ENCODE assay signal across 9 mouse cellular contexts in genomic region chr5:91270747-91271146, GRCm38 (mm10).
DNase-seq lines count a peak whose midpoint lies in the region; ATAC-seq and TF ChIP-seq lines count a peak whose summit lies in the region.
"Had no signal": no experiment of that assay in that cellular context is flagged by ENCODE, and none has a peak within 500 bp of the region (broad histone marks: within the 10 kb centered on the region; RNA-seq: fewer than 3 reads in every experiment).

No protein-coding gene starts in this region.

- no peaks in the 10 kb centered on the region for H3K9me3 ChIP-seq in kidney, postnatal 0 days (replicated peaks; ENCODE audit: low read length)
- no peaks in the 10 kb centered on the region for H3K9me3 ChIP-seq in E14TG2a.4 (ENCODE audit: low read length)

- no peaks in the 10 kb centered on the region for H3K36me3 ChIP-seq in kidney, postnatal 0 days (ENCODE audit: insufficient read depth, low read length)
- H3K36me3 ChIP-seq in E14TG2a.4 (ENCODE audit: insufficient read depth, low read length) = no peaks in the 10 kb centered on the region

- H3K9ac ChIP-seq in kidney, postnatal 0 days (ENCODE audit: low read depth, low read length) = no peak overlapping the region

- WGBS in kidney, postnatal 0 days = 82% methylated on average over 1 of the region's 1 CpGs

- no peak for ATAC-seq in kidney, postnatal 0 days (replicated peaks; ENCODE audit: low FRiP score, low read depth)
- ATAC-seq: midbrain, embryonic 16.5 days had no signal

- no peaks in the 10 kb centered on the region for H3K4me1 ChIP-seq in kidney, postnatal 0 days (replicated peaks; ENCODE audit: insufficient read depth, low read length)
- no peaks in the 10 kb centered on the region for H3K4me1 ChIP-seq in E14TG2a.4 (replicated peaks; ENCODE audit: low read depth, low read length)

- no peak overlapping the region for H3K4me2 ChIP-seq in kidney, postnatal 0 days (ENCODE audit: low read length)

- no peak for DNase-seq in kidney, postnatal 0 days (ENCODE audit: low spot score)
- DNase-seq in kidney, adult 11 months = no peak
- DNase-seq in A20 (ENCODE audit: low read depth, low spot score) = peak; percentile 6
- DNase-seq in embryo, embryonic 11 days = peak; percentile 4
- DNase-seq in adrenal gland, adult 2 months = no peak
- DNase-seq in right cerebral cortex, postnatal 25 days = no peak
- DNase-seq in right cerebral cortex, postnatal 36 days (ENCODE audit: low spot score in 2 of 2) = no peak

- peak; percentile 36; the same call in 1 of the 2 replicates for TF ChIP-seq CTCF in kidney, postnatal 0 days (IDR thresholded peaks at IDR 0.05; ENCODE audit: low read depth)
- TF ChIP-seq CTCF in E14TG2a.4 (conservative IDR thresholded peaks at IDR 0.05; ENCODE audit: low read length) = 0 out of 2 replicates have a peak, but pooled peaks have one; percentile 16

- no peak overlapping the region for H3K27ac ChIP-seq in kidney, postnatal 0 days

- H3K27me3 ChIP-seq in kidney, postnatal 0 days (ENCODE audit: insufficient read depth, low read length) = no peaks in the 10 kb centered on the region
- H3K27me3 ChIP-seq in E14TG2a.4 (ENCODE audit: insufficient read depth, low read length) = no peaks in the 10 kb centered on the region

- no peak overlapping the region for H3K4me3 ChIP-seq in kidney, postnatal 0 days (replicated peaks; ENCODE audit: low read depth, low read length)
- H3K4me3 ChIP-seq in E14TG2a.4 (replicated peaks; ENCODE audit: low read length) = no peak overlapping the region

Comparison
In these comparisons a context has a peak if more than half of its experiments do, and no peak if none do; other contexts are left out.
1. DNase-seq: peak in A20 (single experiment) and embryo, embryonic 11 days (single experiment); none in kidney, postnatal 0 days (single experiment), kidney, adult 11 months (single experiment), adrenal gland, adult 2 months (single experiment), right cerebral cortex, postnatal 25 days (single experiment) and right cerebral cortex, postnatal 36 days (0 of 2).